Mouse (Mus musculus) midbrain, postnatal 0 days (tissue): ENCODE measurements around the gene Rala. TPM values are rescaled to one million over a fixed set of nuclear protein-coding genes. Genes with fewer than 3 reads are reported as not detected.

Source experiments
- ATAC-seq: fragments of 200-750 bp; cut with Nextera tagmentation; 2 replicates; pipeline ENCODE4 v1.8.0; 2017; ENCODE audit warnings: moderate number of reproducible peaks, mild to moderate bottlenecking, moderate TSS enrichment, moderate library complexity; ENCODE audit not compliant: low FRiP score
- DNase-seq: peaks from one replicate; pipeline ENCODE4 v3.0.0-alpha.2; 2015; ENCODE audit warnings: low spot score
- H3K27ac ChIP-seq: fragments of 300-500 bp; sonication (generic); 2 replicates; pipeline ENCODE4 v1.5.1; 2014; ENCODE audit warnings: low read depth, mild to moderate bottlenecking, low read length, mixed read lengths
- H3K27me3 ChIP-seq: fragments of 300-500 bp; sonication (generic); 2 replicates; pipeline ENCODE4 v1.6.1; 2014; ENCODE audit warnings: low read length, control low read depth, mixed read lengths; ENCODE audit not compliant: insufficient read depth
- H3K36me3 ChIP-seq: fragments of 300-500 bp; sonication (generic); 2 replicates; pipeline ENCODE4 v1.6.1; 2014; ENCODE audit warnings: low read length, control low read depth, mixed read lengths; ENCODE audit not compliant: insufficient read depth
- H3K4me1 ChIP-seq: fragments of 300-500 bp; sonication (generic); 2 replicates; pipeline ENCODE4 v1.6.1; 2014; ENCODE audit warnings: mild to moderate bottlenecking, control low read depth, antibody characterized with exemption, low read length, mixed read lengths; ENCODE audit not compliant: insufficient read depth
- H3K4me2 ChIP-seq: fragments of 300-500 bp; sonication (generic); 2 replicates; pipeline ENCODE4 v1.6.1; 2014; ENCODE audit warnings: low read depth, mild to moderate bottlenecking, low read length, mixed read lengths; ENCODE audit not compliant: poor library complexity, severe bottlenecking
- H3K4me3 ChIP-seq: fragments of 300-500 bp; sonication (generic); 2 replicates; pipeline ENCODE4 v1.5.1; 2014; ENCODE audit warnings: low read depth, mild to moderate bottlenecking, low read length, moderate library complexity
- H3K9ac ChIP-seq: fragments of 300-500 bp; sonication (generic); replicated peaks from 2 replicates; pipeline ENCODE4 v1.6.1; 2014; ENCODE audit warnings: mild to moderate bottlenecking, low read length, moderate library complexity, mixed read lengths; ENCODE audit not compliant: poor library complexity, severe bottlenecking
- H3K9me3 ChIP-seq: fragments of 300-500 bp; sonication (generic); 2 replicates; pipeline ENCODE4 v1.6.1; 2016; ENCODE audit warnings: low read length, control low read depth
- CTCF ChIP-seq: IDR thresholded peaks from 2 replicates; pipeline ENCODE4 v1.5.1; 2016; ENCODE audit warnings: antibody characterized with exemption, mild to moderate bottlenecking
- WGBS: fragments of 180-500 bp; shearing (Covaris S2); extraction: QIAGEN DNeasy Blood & Tissue Kit; methylation state at CpG from one replicate; pipeline ENCODE4 v1.1.7; 2014; 5-methylcytosine and 5-hydroxymethylcytosine counted together
- polyA plus RNA-seq: library from polyadenylated mRNA; unstranded; fragments of >200 nt; fragmentation: Nextera tagmentation; extraction: Ambion mirVana; gene quantifications from 2 replicates; pipeline ENCODE4 v1.2.1, GENCODE M21; 2015
- total RNA-seq: library from RNA; depleted of rRNA; stranded (reverse); fragments of >200 nt; gene quantifications from 2 replicates; pipeline ENCODE4 v1.2.3, GENCODE M21; 2014

Gene Rala
- total and polyA plus RNA-seq, 2 experiments from 2014 or later = 94.9 to 257 TPM

DNA sequence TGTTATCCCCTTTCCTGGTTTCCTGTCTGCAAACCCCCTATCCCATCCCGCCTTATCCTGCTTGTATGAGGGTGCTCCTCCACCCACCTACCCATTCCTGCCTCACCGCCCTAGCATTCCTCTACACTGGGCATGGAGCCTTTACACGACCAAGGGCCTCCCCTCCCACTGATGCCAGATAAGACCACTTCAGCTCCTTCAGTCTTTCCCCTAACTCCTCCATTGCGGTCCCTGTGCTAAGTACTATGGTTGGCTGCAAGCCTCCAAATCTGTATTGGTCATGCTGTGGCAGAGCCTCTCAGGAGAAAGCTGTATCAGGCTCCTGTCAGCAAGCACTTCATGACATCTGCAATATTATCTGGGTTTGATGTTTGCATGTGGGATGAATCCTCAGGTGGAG lies 42.6 kb downstream of the Rala start:
- ATAC-seq = no peak
- WGBS = 94% methylated on average over 4 of the region's 4 CpGs

DNA sequence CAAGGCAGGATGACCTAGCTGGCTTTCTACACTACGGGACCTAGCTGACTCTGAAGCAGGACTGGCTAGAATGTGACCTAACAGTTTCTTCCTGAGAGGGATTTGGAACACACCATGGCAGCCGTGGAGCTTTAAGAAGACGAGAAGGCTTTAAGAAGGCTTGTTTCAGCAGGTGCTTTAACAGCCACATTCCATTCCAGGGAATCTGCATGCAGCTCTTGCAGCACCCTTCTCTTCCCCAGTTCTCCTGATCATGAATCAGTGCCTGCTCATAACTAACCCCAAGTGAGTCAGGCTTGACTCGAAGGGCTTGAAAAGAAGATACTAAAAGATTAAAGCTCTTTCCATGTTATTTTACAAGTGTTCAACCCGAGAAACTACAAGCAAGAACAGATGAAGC lies 43.4 kb downstream of the Rala start:
- no peak for TF ChIP-seq CTCF
- no peak for ATAC-seq
- H3K36me3 ChIP-seq = peaks cover 4% of the 10 kb centered on the region

More for the DNA sequence above, 42.6 kb downstream of the Rala start:
- H3K27me3 ChIP-seq = no peaks in the 10 kb centered on the region
- TF ChIP-seq CTCF = no peak
- no peak overlapping the region for H3K4me2 ChIP-seq
- no peak for DNase-seq
- no peaks in the 10 kb centered on the region for H3K4me1 ChIP-seq
- no peak overlapping the region for H3K4me3 ChIP-seq
- no peak overlapping the region for H3K27ac ChIP-seq
- no peaks in the 10 kb centered on the region for H3K36me3 ChIP-seq
- no peak overlapping the region for H3K9ac ChIP-seq
- H3K9me3 ChIP-seq = no peaks in the 10 kb centered on the region

DNA sequence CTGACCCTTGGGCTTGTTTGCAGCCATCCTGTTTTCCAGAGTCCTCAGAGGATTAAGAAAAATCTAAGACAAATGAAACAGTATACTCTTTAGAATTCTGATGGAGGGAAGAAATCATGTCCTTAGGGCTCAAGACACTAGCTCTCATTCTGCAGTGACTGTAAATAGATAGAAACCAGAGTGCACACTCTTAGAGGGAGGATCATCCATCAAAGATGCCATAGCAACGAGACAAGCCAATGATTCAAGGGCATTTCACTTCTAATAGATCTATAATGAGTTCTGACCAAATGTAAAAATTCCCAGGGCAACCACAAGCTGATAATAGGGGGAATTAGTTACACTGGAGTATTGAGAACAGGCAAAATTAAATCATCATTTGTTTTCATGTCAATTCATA lies 47.0 kb downstream of the Rala start:
- no peak overlapping the region for H3K27ac ChIP-seq
- DNase-seq (no peak), ATAC-seq (no peak)
- H3K27me3 ChIP-seq = no peaks in the 10 kb centered on the region
- no peaks in the 10 kb centered on the region for H3K4me1 ChIP-seq
- H3K4me2 ChIP-seq = no peak overlapping the region
- H3K9ac ChIP-seq = no peak overlapping the region
- no peak for TF ChIP-seq CTCF
- 67% methylated on average over 1 of the region's 1 CpGs for WGBS
- H3K9me3 ChIP-seq = no peaks in the 10 kb centered on the region
- peaks cover 17% of the 10 kb centered on the region for H3K36me3 ChIP-seq
- no peak overlapping the region for H3K4me3 ChIP-seq

More for the DNA sequence above, 43.4 kb downstream of the Rala start:
- Histone ChIP-seq H3K27ac (no peak overlapping the region), H3K4me3 (no peak overlapping the region), H3K27me3 (no peaks in the 10 kb centered on the region), H3K9ac (no peak overlapping the region), H3K4me2 (no peak overlapping the region), H3K4me1 (no peaks in the 10 kb centered on the region), H3K9me3 (no peaks in the 10 kb centered on the region)
- no peak for DNase-seq
- WGBS = 75% methylated on average over 5 of the region's 5 CpGs

DNA sequence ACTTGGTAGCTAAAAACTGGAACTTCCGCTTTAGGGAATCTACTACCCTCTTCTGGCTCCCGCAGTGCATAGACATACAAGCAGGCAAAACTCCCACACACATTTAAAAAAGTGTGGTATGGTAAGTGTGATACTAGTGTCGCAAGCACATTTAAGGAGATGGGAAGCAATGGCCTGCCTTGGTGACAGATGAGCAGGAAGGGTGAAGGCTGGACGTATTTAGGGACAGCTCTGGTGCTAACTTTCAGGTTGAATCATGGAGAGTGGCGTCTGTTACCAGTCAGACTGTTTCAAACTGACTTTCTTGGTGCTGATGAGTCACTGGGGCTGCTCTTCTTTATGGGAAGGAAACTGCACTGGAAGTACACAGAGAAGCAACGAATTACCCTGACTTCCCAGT lies 52.5 kb downstream of the Rala start:
- DNase-seq (no peak), ATAC-seq (no peak)
- no peak overlapping the region for H3K4me2 ChIP-seq
- H3K36me3 ChIP-seq = peaks cover 37% of the 10 kb centered on the region
- WGBS = 92% methylated on average over 6 of the region's 6 CpGs
- H3K9me3 ChIP-seq = no peaks in the 10 kb centered on the region
- no peak overlapping the region for H3K4me3 ChIP-seq
- no peak overlapping the region for H3K9ac ChIP-seq
- no peaks in the 10 kb centered on the region for H3K27me3 ChIP-seq
- no peaks in the 10 kb centered on the region for H3K4me1 ChIP-seq
- no peak for TF ChIP-seq CTCF
- H3K27ac ChIP-seq = no peak overlapping the region

DNA sequence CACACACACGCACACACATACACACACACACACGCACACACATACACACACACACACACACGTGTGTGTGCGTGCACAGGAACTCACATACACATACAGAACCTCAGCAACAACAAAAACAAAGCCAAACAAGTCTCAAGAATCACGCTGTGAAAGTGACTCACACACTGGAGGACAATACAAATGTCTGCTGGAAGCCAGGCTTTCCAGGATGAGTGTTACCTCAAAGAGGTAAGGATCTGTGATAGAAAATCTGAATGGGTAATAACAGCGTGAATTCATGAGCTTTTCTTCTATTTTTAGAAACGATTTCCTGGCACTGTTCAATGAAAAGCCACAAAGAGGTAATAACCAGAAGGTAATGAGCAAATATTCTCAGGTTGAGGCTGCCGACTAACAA lies 59.8 kb downstream of the Rala start:
- Histone ChIP-seq H3K4me1 (no peaks in the 10 kb centered on the region), H3K4me2 (no peak overlapping the region), H3K27me3 (no peaks in the 10 kb centered on the region), H3K9ac (no peak overlapping the region), H3K9me3 (no peaks in the 10 kb centered on the region), H3K36me3 (peaks cover 27% of the 10 kb centered on the region), H3K4me3 (no peak overlapping the region), H3K27ac (no peak overlapping the region)
- ATAC-seq (no peak), DNase-seq (no peak)
- no peak for TF ChIP-seq CTCF
- WGBS = 85% methylated on average over 8 of the region's 8 CpGs

DNA sequence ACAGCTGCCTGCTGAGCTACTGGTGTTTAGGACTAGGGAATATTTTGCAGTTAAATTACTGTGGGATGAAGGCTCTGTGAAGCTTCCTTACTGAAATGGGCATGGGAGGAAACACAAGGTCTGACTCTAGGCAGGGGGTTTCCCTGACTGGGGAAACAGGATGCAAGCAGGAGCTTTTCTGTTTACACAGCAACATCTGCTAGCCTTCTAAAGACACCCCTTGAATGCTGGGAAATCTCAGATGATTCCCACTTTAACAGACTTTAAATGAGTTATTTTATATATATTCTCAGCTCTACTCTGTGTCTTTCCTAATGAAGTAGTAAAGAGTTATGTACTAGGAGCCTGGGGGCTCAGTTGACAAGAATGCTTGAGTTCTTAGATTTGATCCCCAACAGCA lies 65.0 kb downstream of the Rala start:
- Histone ChIP-seq H3K27me3 (no peaks in the 10 kb centered on the region), H3K27ac (no peak overlapping the region), H3K9me3 (no peaks in the 10 kb centered on the region), H3K4me3 (no peak overlapping the region), H3K9ac (no peak overlapping the region), H3K4me1 (no peaks in the 10 kb centered on the region), H3K4me2 (no peak overlapping the region), H3K36me3 (peaks cover 17% of the 10 kb centered on the region; the same call in 1 of the 2 replicates)
- DNase-seq = no peak
- no peak for TF ChIP-seq CTCF
- ATAC-seq = no peak
